Mouse (Mus musculus): ENCODE data around the gene Gna14. TPM values are rescaled to one million over a fixed set of nuclear protein-coding genes. Genes with fewer than 3 reads are reported as not detected.

Gene Gna14
- polyA plus RNA-seq, 1 experiment from 2014 or later: 14.0 TPM

DNA sequence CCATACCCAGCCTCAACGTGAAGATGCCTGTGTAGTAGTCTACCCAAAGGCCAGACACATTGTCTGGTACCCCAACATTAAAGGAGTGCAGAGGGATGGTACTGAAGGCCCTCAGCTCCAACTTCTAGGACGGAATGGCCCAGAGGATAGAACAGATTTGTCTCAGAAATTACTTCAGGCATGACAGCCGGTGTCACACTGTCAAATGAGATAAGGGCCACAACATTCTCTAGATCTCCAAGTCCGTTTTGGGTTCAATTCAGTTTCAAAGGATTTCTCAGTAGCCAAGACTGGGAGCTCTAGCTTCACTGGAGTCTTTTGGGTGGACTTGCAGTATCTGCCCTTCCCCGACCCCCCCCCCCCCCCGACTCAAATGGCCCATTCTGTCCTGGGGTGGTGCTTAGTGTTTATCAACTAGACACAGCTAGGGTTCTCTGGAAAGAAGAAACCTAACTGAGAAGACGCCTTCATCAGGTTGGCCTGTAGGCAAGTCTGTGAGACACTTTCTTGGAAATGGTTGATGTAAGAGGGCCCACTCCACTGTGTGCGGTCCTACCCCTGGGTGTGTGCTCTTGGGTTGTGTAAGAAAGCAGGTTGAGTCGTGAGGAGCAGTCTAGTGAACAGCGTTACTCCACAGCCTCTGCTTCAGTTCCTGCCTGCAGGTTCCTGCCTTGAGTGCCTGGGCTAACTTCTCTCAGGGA lies 59.4 kb downstream of the Gna14 start:
- H3K4me2 ChIP-seq (replicated peaks; ENCODE audit: low read depth, low read length): no peak overlapping the region
- no peak overlapping the region for H3K4me3 ChIP-seq (ENCODE audit: low read length)
- WGBS: 92% methylated on average over 10 of the region's 10 CpGs
- no peaks in the 10 kb centered on the region for H3K27me3 ChIP-seq (ENCODE audit: insufficient read depth, low read length)
- no peaks in the 10 kb centered on the region for H3K36me3 ChIP-seq (ENCODE audit: insufficient read depth, low read length)
- no peaks in the 10 kb centered on the region for H3K4me1 ChIP-seq (ENCODE audit: insufficient read depth, low read length)
- H3K27ac ChIP-seq (ENCODE audit: low read length): no peak overlapping the region
- H3K9me3 ChIP-seq (ENCODE audit: low read length): no peaks in the 10 kb centered on the region
- ATAC-seq (ENCODE audit: low FRiP score, low TSS enrichment): no peak
- H3K9ac ChIP-seq (replicated peaks; ENCODE audit: low read length): no peak overlapping the region

DNA sequence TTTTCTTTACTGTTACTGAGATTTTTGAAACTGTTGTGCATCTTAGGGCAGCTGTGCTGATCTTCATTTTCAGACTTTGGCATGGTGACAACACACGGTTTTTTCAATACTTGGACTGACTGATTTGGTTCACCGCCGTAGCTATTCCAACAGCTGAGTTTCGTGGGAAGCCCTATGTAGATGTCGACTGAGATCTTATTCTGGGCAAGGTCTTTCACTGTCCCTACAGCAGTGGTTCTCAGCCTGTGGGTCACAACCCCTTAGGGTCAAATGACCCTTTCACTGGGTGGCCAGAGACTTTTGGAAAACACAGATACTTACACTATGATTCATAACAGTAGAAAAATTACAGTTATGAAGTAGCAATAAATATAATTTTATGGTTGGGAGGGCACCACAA lies 60.5 kb downstream of the Gna14 start:
- WGBS: 67% methylated on average over 5 of the region's 5 CpGs
- no peaks in the 10 kb centered on the region for H3K36me3 ChIP-seq (ENCODE audit: insufficient read depth, low read length)
- no peaks in the 10 kb centered on the region for H3K27me3 ChIP-seq (ENCODE audit: insufficient read depth, low read length)
- no peaks in the 10 kb centered on the region for H3K9me3 ChIP-seq (ENCODE audit: low read length)
- H3K4me1 ChIP-seq (ENCODE audit: insufficient read depth, low read length): 0 out of 2 replicates have a peak, but pooled peaks cover 3% of the 10 kb centered on the region
- no peak overlapping the region for H3K4me2 ChIP-seq (replicated peaks; ENCODE audit: low read depth, low read length)
- 0 out of 2 replicates have a peak, but pooled peaks have one; percentile 46 for ATAC-seq (ENCODE audit: low FRiP score, low TSS enrichment)
- no peak overlapping the region for H3K4me3 ChIP-seq (ENCODE audit: low read length)
- no peak overlapping the region for H3K9ac ChIP-seq (replicated peaks; ENCODE audit: low read length)
- no peak overlapping the region for H3K27ac ChIP-seq (ENCODE audit: low read length)

DNA sequence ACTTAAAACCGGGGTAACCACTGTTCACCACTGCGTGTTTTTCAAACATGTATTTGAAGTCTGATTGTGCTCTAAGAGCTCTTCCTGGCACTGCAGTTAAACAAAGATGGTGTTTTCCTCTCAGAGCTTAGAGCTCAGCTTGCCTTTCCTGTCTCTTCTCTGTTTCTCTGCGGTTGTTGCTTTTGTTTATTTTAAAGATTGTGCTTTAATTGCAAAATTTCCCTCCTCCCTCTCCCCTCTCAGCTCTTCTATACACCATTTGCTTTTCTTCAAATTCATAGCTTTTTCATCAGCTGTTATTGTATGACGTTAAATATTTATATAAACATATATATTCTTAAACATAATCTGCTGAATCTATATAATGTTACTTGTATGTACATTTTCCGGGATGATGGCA lies 66.5 kb downstream of the Gna14 start:
- no peaks in the 10 kb centered on the region for H3K27me3 ChIP-seq (ENCODE audit: insufficient read depth, low read length)
- peak overlapping the region; percentile 1; the same call in 1 of the 2 replicates for H3K27ac ChIP-seq (ENCODE audit: low read length)
- 0 out of 2 replicates have a peak, but pooled peaks cover 3% of the 10 kb centered on the region for H3K4me1 ChIP-seq (ENCODE audit: insufficient read depth, low read length)
- no peak for ATAC-seq (ENCODE audit: low FRiP score, low TSS enrichment)
- H3K36me3 ChIP-seq (ENCODE audit: insufficient read depth, low read length): no peaks in the 10 kb centered on the region
- H3K9me3 ChIP-seq (ENCODE audit: low read length): no peaks in the 10 kb centered on the region
- H3K4me3 ChIP-seq (ENCODE audit: low read length): no peak overlapping the region
- H3K9ac ChIP-seq (replicated peaks; ENCODE audit: low read length): no peak overlapping the region
- no peak overlapping the region for H3K4me2 ChIP-seq (replicated peaks; ENCODE audit: low read depth, low read length)
- WGBS: 69% methylated on average over 5 of the region's 5 CpGs

DNA sequence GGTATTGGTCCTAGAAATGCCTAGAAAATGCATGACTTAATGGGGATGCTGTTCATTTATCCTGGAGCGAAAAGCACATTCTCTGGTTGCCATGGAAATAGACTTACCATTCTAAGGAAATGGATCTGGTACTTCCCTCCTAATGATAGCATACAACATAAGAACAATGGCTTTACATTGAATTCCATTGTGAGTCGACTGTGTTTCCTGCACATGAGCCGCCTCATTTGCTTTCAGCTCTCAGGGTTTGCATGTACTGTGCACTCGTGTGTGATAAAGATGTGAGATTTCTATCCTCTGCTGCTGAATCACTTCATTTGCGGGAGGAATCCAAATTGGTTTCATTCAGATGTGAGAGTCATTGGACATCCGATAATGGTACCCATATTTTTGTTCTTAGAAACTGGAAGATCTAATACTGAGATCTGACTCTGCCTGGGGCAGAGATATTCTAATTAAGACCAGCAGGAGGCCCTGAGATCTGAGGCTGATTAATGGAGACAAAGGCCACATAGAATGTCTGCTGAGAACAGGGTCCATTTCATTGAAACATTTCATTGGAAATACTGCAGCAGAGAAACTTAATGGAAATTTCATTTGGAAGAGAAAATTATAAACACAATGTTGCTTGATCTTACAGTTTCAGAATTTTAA lies 71.3 kb downstream of the Gna14 start:
- 71% methylated on average over 6 of the region's 6 CpGs for WGBS

DNA sequence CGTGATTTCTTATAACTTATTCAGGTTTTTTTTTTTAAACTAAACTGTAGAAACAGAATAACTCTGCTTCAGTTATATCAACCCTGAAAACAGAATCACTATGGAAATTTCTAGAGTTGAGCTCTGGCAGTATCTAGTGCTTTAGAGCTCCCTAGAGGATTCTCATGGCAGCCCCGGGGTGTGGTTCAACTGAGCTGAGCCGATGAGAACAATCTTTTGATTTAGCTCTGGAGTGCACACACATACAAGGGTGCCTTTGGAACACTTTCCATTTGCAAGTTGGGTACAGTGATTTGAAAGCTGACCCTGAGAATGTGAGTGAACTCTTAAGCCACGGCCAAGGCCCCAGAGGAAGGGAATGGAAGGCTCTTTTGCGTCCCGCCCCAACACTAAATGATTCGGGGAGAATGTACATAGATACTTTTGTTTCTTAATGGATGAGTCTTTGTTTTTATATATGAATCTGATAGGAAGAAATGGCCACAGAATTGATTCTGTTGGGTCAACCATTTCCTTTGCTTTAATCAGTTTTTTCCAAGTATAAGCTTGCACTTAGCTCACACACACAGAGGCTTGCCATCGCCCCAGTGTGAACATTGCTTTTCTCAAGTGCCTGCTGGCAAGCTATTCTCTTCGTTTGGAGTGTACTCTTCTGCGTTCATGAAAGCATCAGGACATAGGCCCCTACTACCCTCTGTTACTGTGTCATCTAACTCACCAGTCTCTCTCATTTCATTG lies 75.0 kb downstream of the Gna14 start:
- H3K4me3 ChIP-seq (ENCODE audit: low read length): no peak overlapping the region
- no peak overlapping the region for H3K9ac ChIP-seq (replicated peaks; ENCODE audit: low read length)
- H3K27ac ChIP-seq (ENCODE audit: low read length): no peak overlapping the region
- H3K4me1 ChIP-seq (ENCODE audit: insufficient read depth, low read length): 0 out of 2 replicates have a peak, but pooled peaks cover 3% of the 10 kb centered on the region
- H3K36me3 ChIP-seq (ENCODE audit: insufficient read depth, low read length): 0 out of 2 replicates have a peak, but pooled peaks cover 3% of the 10 kb centered on the region
- H3K27me3 ChIP-seq (ENCODE audit: insufficient read depth, low read length): no peaks in the 10 kb centered on the region
- H3K9me3 ChIP-seq (ENCODE audit: low read length): peaks cover 5% of the 10 kb centered on the region
- ATAC-seq (ENCODE audit: low FRiP score, low TSS enrichment): no peak
- WGBS: 84% methylated on average over 10 of the region's 10 CpGs
- H3K4me2 ChIP-seq (replicated peaks; ENCODE audit: low read depth, low read length): no peak overlapping the region

More for the DNA sequence above, 71.3 kb downstream of the Gna14 start:
- Histone ChIP-seq H3K4me2 (replicated peaks; ENCODE audit: low read depth, low read length) (no peak overlapping the region), H3K27ac (ENCODE audit: low read length) (no peak overlapping the region), H3K36me3 (ENCODE audit: insufficient read depth, low read length) (0 out of 2 replicates have a peak, but pooled peaks cover 3% of the 10 kb centered on the region), H3K4me3 (ENCODE audit: low read length) (no peak overlapping the region), H3K9me3 (ENCODE audit: low read length) (peaks cover 5% of the 10 kb centered on the region), H3K4me1 (ENCODE audit: insufficient read depth, low read length) (0 out of 2 replicates have a peak, but pooled peaks cover 3% of the 10 kb centered on the region), H3K9ac (replicated peaks; ENCODE audit: low read length) (no peak overlapping the region), H3K27me3 (ENCODE audit: insufficient read depth, low read length) (no peaks in the 10 kb centered on the region)
- no peak for ATAC-seq (ENCODE audit: low FRiP score, low TSS enrichment)

DNA sequence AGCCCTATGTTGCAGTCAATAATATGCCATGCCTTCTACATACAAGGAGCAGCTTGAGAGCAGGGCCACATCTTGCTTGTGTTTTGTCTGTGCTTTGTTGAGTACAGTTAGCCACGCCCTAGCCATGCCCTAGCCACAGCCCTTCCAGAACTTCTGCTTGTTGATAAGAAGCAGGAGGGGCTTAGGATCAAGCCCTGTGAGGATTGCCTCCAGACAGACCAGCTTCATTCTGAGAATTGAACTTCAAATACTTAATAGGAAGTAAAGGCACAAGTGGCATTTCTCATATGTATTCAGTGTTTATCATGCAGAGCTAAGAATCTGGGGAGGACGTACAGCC lies 75.5 kb downstream of the Gna14 start:
- no peak for ATAC-seq (ENCODE audit: low FRiP score, low TSS enrichment)
- H3K4me1 ChIP-seq (ENCODE audit: insufficient read depth, low read length): 0 out of 2 replicates have a peak, but pooled peaks cover 3% of the 10 kb centered on the region
- 62% methylated on average over 2 of the region's 2 CpGs for WGBS
- H3K4me3 ChIP-seq (ENCODE audit: low read length): no peak overlapping the region
- no peak overlapping the region for H3K27ac ChIP-seq (ENCODE audit: low read length)
- peaks cover 5% of the 10 kb centered on the region for H3K9me3 ChIP-seq (ENCODE audit: low read length)
- H3K9ac ChIP-seq (replicated peaks; ENCODE audit: low read length): no peak overlapping the region
- no peaks in the 10 kb centered on the region for H3K27me3 ChIP-seq (ENCODE audit: insufficient read depth, low read length)
- H3K4me2 ChIP-seq (replicated peaks; ENCODE audit: low read depth, low read length): no peak overlapping the region
- 0 out of 2 replicates have a peak, but pooled peaks cover 3% of the 10 kb centered on the region for H3K36me3 ChIP-seq (ENCODE audit: insufficient read depth, low read length)

DNA sequence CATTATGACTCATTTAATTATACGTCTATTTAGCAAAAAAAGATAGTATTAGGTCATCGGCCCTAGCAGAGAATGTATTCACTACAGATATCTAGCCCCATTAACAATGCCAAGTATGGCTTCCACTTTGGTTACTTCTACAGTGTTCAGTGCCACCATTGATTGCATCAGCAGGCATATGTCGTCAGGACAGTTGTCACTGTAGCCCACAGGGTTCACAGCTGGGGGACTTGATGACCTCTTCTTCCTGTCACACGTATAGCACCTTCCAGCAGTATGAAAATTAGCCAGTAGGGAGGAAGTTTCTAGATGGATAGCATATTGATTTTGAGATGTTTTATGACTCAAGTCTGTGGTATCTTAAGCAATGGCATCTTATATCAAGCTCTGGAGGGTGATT lies 78.6 kb downstream of the Gna14 start:
- ATAC-seq (ENCODE audit: low FRiP score, low TSS enrichment): no peak
- no peak overlapping the region for H3K4me2 ChIP-seq (replicated peaks; ENCODE audit: low read depth, low read length)
- H3K4me1 ChIP-seq (ENCODE audit: insufficient read depth, low read length): 0 out of 2 replicates have a peak, but pooled peaks cover 3% of the 10 kb centered on the region
- no peak overlapping the region for H3K27ac ChIP-seq (ENCODE audit: low read length)
- H3K27me3 ChIP-seq (ENCODE audit: insufficient read depth, low read length): no peaks in the 10 kb centered on the region
- H3K36me3 ChIP-seq (ENCODE audit: insufficient read depth, low read length): no peaks in the 10 kb centered on the region
- H3K9me3 ChIP-seq (ENCODE audit: low read length): no peaks in the 10 kb centered on the region
- 70% methylated on average over 4 of the region's 4 CpGs for WGBS
- no peak overlapping the region for H3K4me3 ChIP-seq (ENCODE audit: low read length)
- no peak overlapping the region for H3K9ac ChIP-seq (replicated peaks; ENCODE audit: low read length)

DNA sequence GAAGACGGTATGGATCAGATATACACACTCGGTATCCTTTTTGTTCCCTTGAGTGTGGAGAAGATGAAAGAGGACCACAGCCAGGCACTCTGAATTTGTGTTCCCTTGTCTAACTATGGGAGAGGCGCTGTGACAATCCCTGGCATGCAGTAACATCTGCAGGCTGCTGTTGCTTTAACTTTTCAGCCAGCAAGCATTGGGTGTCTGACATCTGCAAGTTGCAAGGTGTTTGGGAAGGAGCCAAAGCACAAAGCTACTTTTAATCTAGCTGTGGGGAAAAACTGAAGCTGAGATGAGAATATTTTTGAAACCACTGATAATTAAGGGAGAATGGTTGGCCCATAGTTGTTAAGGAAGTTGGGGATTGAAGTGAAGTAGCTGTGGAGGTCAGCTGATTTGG lies 83.0 kb downstream of the Gna14 start:
- no peaks in the 10 kb centered on the region for H3K36me3 ChIP-seq (ENCODE audit: insufficient read depth, low read length)
- H3K4me2 ChIP-seq (replicated peaks; ENCODE audit: low read depth, low read length): no peak overlapping the region
- no peaks in the 10 kb centered on the region for H3K4me1 ChIP-seq (ENCODE audit: insufficient read depth, low read length)
- H3K27me3 ChIP-seq (ENCODE audit: insufficient read depth, low read length): no peaks in the 10 kb centered on the region
- H3K9me3 ChIP-seq (ENCODE audit: low read length): no peaks in the 10 kb centered on the region
- WGBS: 71% methylated on average over 3 of the region's 3 CpGs
- H3K4me3 ChIP-seq (ENCODE audit: low read length): no peak overlapping the region
- H3K9ac ChIP-seq (replicated peaks; ENCODE audit: low read length): no peak overlapping the region
- H3K27ac ChIP-seq (ENCODE audit: low read length): no peak overlapping the region
- no peak for ATAC-seq (ENCODE audit: low FRiP score, low TSS enrichment)

DNA sequence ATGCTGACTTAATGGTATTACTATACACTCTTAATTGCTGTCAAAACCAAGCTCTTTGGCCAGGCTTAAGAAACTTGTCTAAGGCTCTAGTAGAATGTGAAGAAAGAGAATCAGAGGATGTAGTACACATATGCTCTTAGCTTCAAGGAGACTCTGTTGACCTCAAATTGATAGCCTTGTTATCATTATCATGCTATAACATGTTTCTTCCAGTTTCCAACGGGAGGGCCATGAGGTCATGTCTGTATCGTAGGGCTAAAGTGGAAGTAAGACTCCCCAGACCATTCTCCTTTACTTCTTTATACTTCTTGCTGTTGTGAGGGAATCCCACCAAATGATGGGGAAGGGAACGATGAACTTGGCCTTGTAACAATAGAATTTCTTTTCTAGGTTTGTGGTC lies 85.0 kb downstream of the Gna14 start:
- Histone ChIP-seq H3K4me2 (replicated peaks; ENCODE audit: low read depth, low read length) (no peak overlapping the region), H3K4me1 (ENCODE audit: insufficient read depth, low read length) (no peaks in the 10 kb centered on the region; the same call in 1 of the 2 replicates), H3K9me3 (ENCODE audit: low read length) (no peaks in the 10 kb centered on the region), H3K36me3 (ENCODE audit: insufficient read depth, low read length) (no peaks in the 10 kb centered on the region), H3K4me3 (ENCODE audit: low read length) (no peak overlapping the region), H3K9ac (replicated peaks; ENCODE audit: low read length) (no peak overlapping the region), H3K27ac (ENCODE audit: low read length) (no peak overlapping the region), H3K27me3 (ENCODE audit: insufficient read depth, low read length) (no peaks in the 10 kb centered on the region)
- ATAC-seq (ENCODE audit: low FRiP score, low TSS enrichment): no peak
- WGBS: 84% methylated on average over 3 of the region's 3 CpGs

Measured in kidney, embryonic 16.5 days (tissue).